Mouse (Mus musculus) stomach, embryonic 14.5 days (tissue): ENCODE results near the gene Soat2. TPM values are rescaled to one million over a fixed set of nuclear protein-coding genes. Genes with fewer than 3 reads are reported as not detected.

ENCODE experiments used
- ATAC-seq: fragments of 200-750 bp; cut with Nextera tagmentation; 2 replicates; pipeline ENCODE4 v1.8.0; 2017; ENCODE audit warnings: low read depth, moderate TSS enrichment; ENCODE audit not compliant: insufficient number of reproducible peaks, insufficient read depth, low FRiP score
- H3K27ac ChIP-seq: fragments of 300-500 bp; sonication (generic); 2 replicates; pipeline ENCODE4 v1.5.1; 2014; ENCODE audit warnings: mild to moderate bottlenecking, low read length, moderate library complexity, mixed read lengths
- H3K27me3 ChIP-seq: fragments of 300-500 bp; sonication (generic); 2 replicates; pipeline ENCODE4 v1.6.1; 2014; ENCODE audit warnings: low read length, control low read depth, mixed read lengths; ENCODE audit not compliant: control insufficient read depth, insufficient read depth
- H3K36me3 ChIP-seq: fragments of 300-500 bp; sonication (generic); 2 replicates; pipeline ENCODE4 v1.6.1; 2014; ENCODE audit warnings: mild to moderate bottlenecking, control low read depth, low read length, moderate library complexity, mixed read lengths; ENCODE audit not compliant: control insufficient read depth, insufficient read depth
- H3K4me1 ChIP-seq: fragments of 300-500 bp; sonication (generic); 2 replicates; pipeline ENCODE4 v1.6.1; 2014; ENCODE audit warnings: low read length, control low read depth, mixed read lengths; ENCODE audit not compliant: control insufficient read depth, insufficient read depth
- H3K4me2 ChIP-seq: fragments of 300-500 bp; sonication (generic); replicated peaks from 2 replicates; pipeline ENCODE4 v1.6.1; 2014; ENCODE audit warnings: low read depth, low read length, control low read depth
- H3K4me3 ChIP-seq: fragments of 300-500 bp; sonication (generic); 2 replicates; pipeline ENCODE4 v1.5.1; 2014; ENCODE audit warnings: low read depth, low read length, control low read depth
- H3K9ac ChIP-seq: fragments of 300-500 bp; sonication (generic); replicated peaks from 2 replicates; pipeline ENCODE4 v1.6.1; 2014; ENCODE audit warnings: low read depth, mild to moderate bottlenecking, control low read depth, low read length, moderate library complexity, mixed read lengths
- H3K9me3 ChIP-seq: fragments of 300-500 bp; sonication (generic); 2 replicates; pipeline ENCODE4 v1.6.1; 2016; ENCODE audit warnings: low read depth, low read length, control low read depth; ENCODE audit not compliant: control insufficient read depth
- WGBS: fragments of 180-500 bp; shearing (Covaris S2); extraction: QIAGEN DNeasy Blood & Tissue Kit; methylation state at CpG from one replicate; pipeline ENCODE4 v1.1.7; 2014; 5-methylcytosine and 5-hydroxymethylcytosine counted together
- polyA plus RNA-seq: library from polyadenylated mRNA; unstranded; fragments of >200 nt; fragmentation: Nextera tagmentation; extraction: Ambion mirVana; gene quantifications from 2 replicates; pipeline ENCODE4 v1.2.1, GENCODE M21; 2014

Gene Soat2
- polyA plus RNA-seq, 1 experiment from 2014 or later: 2.2 TPM

- Histone ChIP-seq H3K27ac (no peak overlapping the region; the same call in 1 of the 2 replicates), H3K4me3 (no peak overlapping the region), H3K9ac (no peak overlapping the region), H3K4me2 (no peak overlapping the region), H3K9me3 (no peaks in the 10 kb centered on the region), H3K4me1 (peaks cover 15% of the 10 kb centered on the region; the same call in 1 of the 2 replicates), H3K36me3 (no peaks in the 10 kb centered on the region), H3K27me3 (no peaks in the 10 kb centered on the region)
- no peak for ATAC-seq
- WGBS: 50% methylated on average over 2 of the region's 2 CpGs
Measured at GRCm38 (mm10) chr15:102169064-102169463, 18.7 kb downstream of the Soat2 start.

GRCm38 (mm10) chr15:102173581-102173980 is 23.3 kb downstream of the Soat2 start:
- H3K9me3 ChIP-seq: no peaks in the 10 kb centered on the region
- no peaks in the 10 kb centered on the region for H3K27me3 ChIP-seq
- H3K4me3 ChIP-seq: no peak overlapping the region
- H3K9ac ChIP-seq: no peak overlapping the region
- no peak overlapping the region for H3K27ac ChIP-seq
- peaks cover 7% of the 10 kb centered on the region; the same call in 1 of the 2 replicates for H3K36me3 ChIP-seq
- 85% methylated on average over 3 of the region's 3 CpGs for WGBS
- no peak overlapping the region for H3K4me2 ChIP-seq
- ATAC-seq: no peak
- 0 out of 2 replicates have a peak, but pooled peaks cover 3% of the 10 kb centered on the region for H3K4me1 ChIP-seq

- Histone ChIP-seq H3K27me3 (no peaks in the 10 kb centered on the region), H3K36me3 (peaks cover 16% of the 10 kb centered on the region), H3K4me3 (no peak overlapping the region), H3K9ac (no peak overlapping the region), H3K4me1 (no peaks in the 10 kb centered on the region), H3K27ac (no peak overlapping the region), H3K9me3 (no peaks in the 10 kb centered on the region), H3K4me2 (no peak overlapping the region)
- no peak for ATAC-seq
- 86% methylated on average over 16 of the region's 16 CpGs for WGBS
Measured at GRCm38 (mm10) chr15:102175736-102176319, 25.5 kb downstream of the Soat2 start.

GRCm38 (mm10) chr15:102176571-102177316 is 26.4 kb downstream of the Soat2 start:
- H3K36me3 ChIP-seq: peaks cover 16% of the 10 kb centered on the region

GRCm38 (mm10) chr15:102177417-102177816 is 27.1 kb downstream of the Soat2 start:
- Histone ChIP-seq H3K4me1 (no peaks in the 10 kb centered on the region), H3K27ac (no peak overlapping the region), H3K4me2 (no peak overlapping the region), H3K36me3 (peaks cover 16% of the 10 kb centered on the region), H3K9ac (no peak overlapping the region), H3K9me3 (no peaks in the 10 kb centered on the region), H3K4me3 (no peak overlapping the region), H3K27me3 (no peaks in the 10 kb centered on the region)
- no peak for ATAC-seq
- WGBS: 80% methylated on average over 8 of the region's 8 CpGs

More at GRCm38 (mm10) chr15:102176571-102177316, 26.4 kb downstream of the Soat2 start:
- Histone ChIP-seq H3K9ac (no peak overlapping the region), H3K4me1 (no peaks in the 10 kb centered on the region), H3K4me2 (no peak overlapping the region), H3K9me3 (no peaks in the 10 kb centered on the region), H3K27me3 (no peaks in the 10 kb centered on the region), H3K4me3 (no peak overlapping the region), H3K27ac (no peak overlapping the region)
- WGBS: 82% methylated on average over 7 of the region's 7 CpGs
- ATAC-seq: no peak

GRCm38 (mm10) chr15:102178279-102178678 is 28.0 kb downstream of the Soat2 start:
- WGBS: 17% methylated on average over 6 of the region's 6 CpGs
- H3K27me3 ChIP-seq: no peaks in the 10 kb centered on the region
- peak; percentile 53; the same call in 1 of the 2 replicates for ATAC-seq
- H3K27ac ChIP-seq: no peak overlapping the region
- H3K4me2 ChIP-seq: no peak overlapping the region
- no peaks in the 10 kb centered on the region for H3K4me1 ChIP-seq
- H3K4me3 ChIP-seq: no peak overlapping the region
- no peak overlapping the region for H3K9ac ChIP-seq
- peaks cover 16% of the 10 kb centered on the region for H3K36me3 ChIP-seq
- no peaks in the 10 kb centered on the region for H3K9me3 ChIP-seq

- Histone ChIP-seq H3K27ac (no peak overlapping the region), H3K4me2 (no peak overlapping the region), H3K9me3 (no peaks in the 10 kb centered on the region), H3K9ac (no peak overlapping the region), H3K36me3 (peaks cover 16% of the 10 kb centered on the region), H3K27me3 (no peaks in the 10 kb centered on the region), H3K4me1 (no peaks in the 10 kb centered on the region), H3K4me3 (no peak overlapping the region)
- ATAC-seq: no peak
- WGBS: 79% methylated on average over 9 of the region's 9 CpGs
Measured at GRCm38 (mm10) chr15:102179106-102179505, 28.8 kb downstream of the Soat2 start.

- Histone ChIP-seq H3K9ac (no peak overlapping the region), H3K4me3 (no peak overlapping the region), H3K27me3 (no peaks in the 10 kb centered on the region), H3K4me1 (no peaks in the 10 kb centered on the region), H3K27ac (no peak overlapping the region), H3K9me3 (no peaks in the 10 kb centered on the region), H3K4me2 (no peak overlapping the region), H3K36me3 (peaks cover 22% of the 10 kb centered on the region)
- WGBS: 89% methylated on average over 14 of the region's 14 CpGs
- no peak for ATAC-seq
Measured at GRCm38 (mm10) chr15:102179924-102180323, 29.6 kb downstream of the Soat2 start.
